Mouse (Mus musculus): ENCODE measurements around the gene Erc2. TPM values are rescaled to one million over a fixed set of nuclear protein-coding genes. Genes with fewer than 3 reads are reported as not detected.
A peak's percentile ranks its signal among the peaks of the same experiment; 100 is the strongest.

The Erc2 gene
- total and polyA plus RNA-seq, 2 experiments from 2014 or later = 94.0 to 119 TPM

DNA sequence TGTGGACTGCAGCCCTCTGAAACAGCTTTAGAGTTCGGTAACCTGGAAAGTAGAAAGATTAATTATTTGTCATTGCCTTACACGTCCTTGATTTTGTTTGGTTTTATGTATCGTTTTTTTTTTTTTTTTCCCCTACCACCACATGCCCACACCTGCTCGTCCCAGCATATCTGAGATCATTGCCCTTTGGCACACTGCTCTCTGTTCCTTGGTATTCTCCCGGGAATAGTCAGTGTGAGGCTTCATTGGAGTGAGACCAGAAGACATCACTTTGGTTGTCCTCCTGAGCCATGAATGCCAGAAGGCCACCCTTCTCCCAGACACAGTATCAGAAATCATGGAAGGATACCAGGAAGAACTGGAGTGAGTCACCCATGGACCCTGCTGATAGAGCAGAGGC is 681.9 kb downstream of the Erc2 start:
- H3K9ac ChIP-seq (replicated peaks; ENCODE audit: low read length, poor library complexity, severe bottlenecking) = no peak overlapping the region
- no peak for DNase-seq (ENCODE audit: low spot score)
- H3K36me3 ChIP-seq (ENCODE audit: insufficient read depth, low read length) = 0 out of 2 replicates have a peak, but pooled peaks cover 9% of the 10 kb centered on the region
- H3K4me2 ChIP-seq (ENCODE audit: low read depth, low read length, poor library complexity, severe bottlenecking) = no peak overlapping the region
- no peaks in the 10 kb centered on the region for H3K4me1 ChIP-seq (ENCODE audit: insufficient read depth, low read length)
- no peaks in the 10 kb centered on the region for H3K27me3 ChIP-seq (ENCODE audit: insufficient read depth, low read length)
- 92% methylated on average over 5 of the region's 5 CpGs for WGBS
- no peak for TF ChIP-seq CTCF (IDR thresholded peaks at IDR 0.05)
- no peak for ATAC-seq (ENCODE audit: low FRiP score)
- H3K27ac ChIP-seq (ENCODE audit: low read depth, low read length) = no peak overlapping the region
- no peak overlapping the region for H3K4me3 ChIP-seq (ENCODE audit: low read depth, low read length)
- H3K9me3 ChIP-seq (ENCODE audit: low read length) = no peaks in the 10 kb centered on the region

GRCm38 (mm10) chr14:28308661-28309060 is 686.4 kb downstream of the Erc2 start:
- DNase-seq (ENCODE audit: low spot score) (peak; percentile 32), ATAC-seq (ENCODE audit: low FRiP score) (no peak)
- Histone ChIP-seq H3K27me3 (ENCODE audit: insufficient read depth, low read length) (no peaks in the 10 kb centered on the region), H3K4me2 (ENCODE audit: low read depth, low read length, poor library complexity, severe bottlenecking) (no peak overlapping the region), H3K27ac (ENCODE audit: low read depth, low read length) (no peak overlapping the region), H3K4me1 (ENCODE audit: insufficient read depth, low read length) (no peaks in the 10 kb centered on the region), H3K36me3 (ENCODE audit: insufficient read depth, low read length) (0 out of 2 replicates have a peak, but pooled peaks cover 9% of the 10 kb centered on the region), H3K4me3 (ENCODE audit: low read depth, low read length) (no peak overlapping the region), H3K9me3 (ENCODE audit: low read length) (no peaks in the 10 kb centered on the region), H3K9ac (replicated peaks; ENCODE audit: low read length, poor library complexity, severe bottlenecking) (no peak overlapping the region)
- no peak for TF ChIP-seq CTCF (IDR thresholded peaks at IDR 0.05)
- WGBS = 95% methylated on average over 1 of the region's 1 CpGs

GRCm38 (mm10) chr14:28316851-28317250 is 694.6 kb downstream of the Erc2 start:
- no peaks in the 10 kb centered on the region for H3K4me1 ChIP-seq (ENCODE audit: insufficient read depth, low read length)
- H3K9me3 ChIP-seq (ENCODE audit: low read length) = no peaks in the 10 kb centered on the region
- no peaks in the 10 kb centered on the region for H3K27me3 ChIP-seq (ENCODE audit: insufficient read depth, low read length)
- DNase-seq (ENCODE audit: low spot score) (no peak), ATAC-seq (ENCODE audit: low FRiP score) (no peak)
- no peak overlapping the region for H3K9ac ChIP-seq (replicated peaks; ENCODE audit: low read length, poor library complexity, severe bottlenecking)
- no peak overlapping the region for H3K4me2 ChIP-seq (ENCODE audit: low read depth, low read length, poor library complexity, severe bottlenecking)
- H3K27ac ChIP-seq (ENCODE audit: low read depth, low read length) = no peak overlapping the region
- WGBS = 34% methylated on average over 7 of the region's 7 CpGs
- TF ChIP-seq CTCF (IDR thresholded peaks at IDR 0.05) = no peak
- no peak overlapping the region for H3K4me3 ChIP-seq (ENCODE audit: low read depth, low read length)
- H3K36me3 ChIP-seq (ENCODE audit: insufficient read depth, low read length) = no peaks in the 10 kb centered on the region

DNA sequence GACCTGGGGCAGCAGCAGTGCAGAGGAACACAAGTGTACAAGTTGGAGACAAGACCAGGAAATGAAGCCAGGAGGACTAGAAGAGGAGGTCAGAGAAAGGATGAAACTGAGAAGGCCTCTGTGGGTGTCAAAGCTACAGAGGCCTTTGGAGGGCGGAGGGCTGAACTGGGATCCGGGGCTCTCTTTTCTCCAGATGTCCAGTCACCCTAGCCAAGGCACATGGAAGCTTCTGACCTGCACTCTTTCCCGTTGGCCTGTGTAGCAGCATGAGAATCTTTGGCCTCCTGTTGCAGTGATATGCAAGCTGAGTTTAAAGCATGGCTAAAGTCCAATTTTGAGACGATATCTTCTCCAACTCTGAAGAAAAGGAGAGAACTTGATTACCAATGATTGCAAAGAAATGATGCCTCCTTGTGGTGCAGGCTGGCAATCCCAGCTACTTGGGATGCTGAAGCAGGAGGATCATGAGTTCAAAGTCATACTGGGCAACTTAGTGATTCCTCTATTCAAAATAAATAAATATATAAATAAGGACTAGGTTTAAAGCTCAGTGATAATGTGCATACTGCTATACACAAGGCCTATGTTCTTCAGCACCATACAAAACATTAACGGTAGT is 699.8 kb downstream of the Erc2 start:
- DNase-seq (ENCODE audit: low spot score) (no peak), ATAC-seq (ENCODE audit: low FRiP score) (no peak)
- H3K4me1 ChIP-seq (ENCODE audit: insufficient read depth, low read length) = no peaks in the 10 kb centered on the region
- WGBS = 92% methylated on average over 5 of the region's 5 CpGs
- H3K9ac ChIP-seq (replicated peaks; ENCODE audit: low read length, poor library complexity, severe bottlenecking) = no peak overlapping the region
- no peak overlapping the region for H3K4me3 ChIP-seq (ENCODE audit: low read depth, low read length)
- no peak overlapping the region for H3K27ac ChIP-seq (ENCODE audit: low read depth, low read length)
- H3K36me3 ChIP-seq (ENCODE audit: insufficient read depth, low read length) = no peaks in the 10 kb centered on the region
- 0 out of 2 replicates have a peak, but pooled peaks have one; percentile 2 for TF ChIP-seq CTCF (IDR thresholded peaks at IDR 0.05)
- H3K9me3 ChIP-seq (ENCODE audit: low read length) = no peaks in the 10 kb centered on the region
- H3K27me3 ChIP-seq (ENCODE audit: insufficient read depth, low read length) = no peaks in the 10 kb centered on the region
- H3K4me2 ChIP-seq (ENCODE audit: low read depth, low read length, poor library complexity, severe bottlenecking) = no peak overlapping the region

DNA sequence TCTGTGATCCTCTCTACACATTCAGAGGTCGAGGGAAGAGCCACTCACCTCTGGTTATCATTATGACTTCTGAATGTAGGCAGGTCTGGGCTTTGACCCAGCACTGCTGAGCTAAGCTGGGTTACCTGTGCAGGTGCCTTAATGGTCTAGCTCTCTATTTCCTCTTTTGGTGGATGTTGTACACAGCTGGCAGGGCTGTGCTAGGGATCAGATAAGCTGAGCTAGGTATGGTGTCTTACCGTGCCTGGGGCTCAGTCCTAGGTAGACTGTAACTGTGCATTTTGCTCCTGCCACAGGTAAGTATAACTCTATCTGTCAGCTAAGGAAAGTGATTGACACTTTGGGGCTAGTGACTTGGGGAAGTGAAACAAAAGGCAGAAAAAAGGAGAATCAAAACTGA is 701.0 kb downstream of the Erc2 start:
- H3K4me1 ChIP-seq (ENCODE audit: insufficient read depth, low read length) = no peaks in the 10 kb centered on the region
- H3K36me3 ChIP-seq (ENCODE audit: insufficient read depth, low read length) = no peaks in the 10 kb centered on the region
- DNase-seq (ENCODE audit: low spot score) = no peak
- TF ChIP-seq CTCF (IDR thresholded peaks at IDR 0.05) = no peak
- no peaks in the 10 kb centered on the region for H3K27me3 ChIP-seq (ENCODE audit: insufficient read depth, low read length)
- no peak overlapping the region for H3K9ac ChIP-seq (replicated peaks; ENCODE audit: low read length, poor library complexity, severe bottlenecking)
- H3K9me3 ChIP-seq (ENCODE audit: low read length) = no peaks in the 10 kb centered on the region
- no peak overlapping the region for H3K4me3 ChIP-seq (ENCODE audit: low read depth, low read length)
- no peak for ATAC-seq (ENCODE audit: low FRiP score)
- WGBS = 88% methylated on average over 2 of the region's 2 CpGs
- H3K27ac ChIP-seq (ENCODE audit: low read depth, low read length) = no peak overlapping the region
- H3K4me2 ChIP-seq (ENCODE audit: low read depth, low read length, poor library complexity, severe bottlenecking) = no peak overlapping the region

GRCm38 (mm10) chr14:28323727-28324126 is 701.5 kb downstream of the Erc2 start:
- no peaks in the 10 kb centered on the region for H3K4me1 ChIP-seq (ENCODE audit: insufficient read depth, low read length)
- 70% methylated on average over 2 of the region's 2 CpGs for WGBS
- no peaks in the 10 kb centered on the region for H3K27me3 ChIP-seq (ENCODE audit: insufficient read depth, low read length)
- no peak overlapping the region for H3K4me2 ChIP-seq (ENCODE audit: low read depth, low read length, poor library complexity, severe bottlenecking)
- TF ChIP-seq CTCF (IDR thresholded peaks at IDR 0.05) = no peak
- no peak overlapping the region for H3K9ac ChIP-seq (replicated peaks; ENCODE audit: low read length, poor library complexity, severe bottlenecking)
- no peaks in the 10 kb centered on the region for H3K9me3 ChIP-seq (ENCODE audit: low read length)
- H3K36me3 ChIP-seq (ENCODE audit: insufficient read depth, low read length) = no peaks in the 10 kb centered on the region
- DNase-seq (ENCODE audit: low spot score) = no peak
- ATAC-seq (ENCODE audit: low FRiP score) = no peak
- H3K27ac ChIP-seq (ENCODE audit: low read depth, low read length) = no peak overlapping the region
- H3K4me3 ChIP-seq (ENCODE audit: low read depth, low read length) = no peak overlapping the region

Data from midbrain, postnatal 0 days (tissue).